Mouse (Mus musculus) heart, postnatal 0 days (tissue): ENCODE measurements at regions not wholly inside any gene's neighbourhood (a gene's known extent, or its start where the extent isn't known, plus 50 kb on each side); places are given as distances from the start of the nearest gene placed in this dataset.

ENCODE experiments used
- ATAC-seq: fragments of 200-750 bp; cut with Nextera tagmentation; 2 replicates; pipeline ENCODE4 v1.8.0; 2017; ENCODE audit warnings: low read depth, moderate number of reproducible peaks, moderate library complexity; ENCODE audit not compliant: insufficient read depth
- DNase-seq: peaks from one replicate; pipeline ENCODE4 v3.0.0-alpha.2; 2016; ENCODE audit warnings: low spot score
- H3K27ac ChIP-seq: fragments of 300-500 bp; sonication (generic); 2 replicates; pipeline ENCODE4 v1.5.1; 2014; ENCODE audit warnings: low read depth, mild to moderate bottlenecking
- H3K27me3 ChIP-seq: fragments of 300-500 bp; sonication (generic); 2 replicates; pipeline ENCODE4 v1.6.1; 2014; ENCODE audit warnings: low read length, mixed read lengths; ENCODE audit not compliant: control insufficient read depth, insufficient read depth
- H3K36me3 ChIP-seq: fragments of 300-500 bp; sonication (generic); replicated peaks from 2 replicates; pipeline ENCODE4 v1.6.1; 2014; ENCODE audit warnings: low read length, mixed read lengths; ENCODE audit not compliant: control insufficient read depth, insufficient read depth
- H3K4me1 ChIP-seq: fragments of 300-500 bp; sonication (generic); 2 replicates; pipeline ENCODE4 v1.6.1; 2014; ENCODE audit warnings: antibody characterized with exemption; ENCODE audit not compliant: control insufficient read depth, insufficient read depth
- H3K4me2 ChIP-seq: fragments of 300-500 bp; sonication (generic); 2 replicates; pipeline ENCODE4 v1.6.1; 2014; ENCODE audit warnings: low read depth, mild to moderate bottlenecking, low read length, moderate library complexity
- H3K4me3 ChIP-seq: fragments of 300-500 bp; sonication (generic); 2 replicates; pipeline ENCODE4 v1.5.1; 2014; ENCODE audit warnings: low read depth, low read length
- H3K9ac ChIP-seq: fragments of 300-500 bp; sonication (generic); replicated peaks from 2 replicates; pipeline ENCODE4 v1.6.1; 2014; ENCODE audit warnings: low read depth, low read length, mixed read lengths
- H3K9me3 ChIP-seq: fragments of 300-500 bp; sonication (generic); replicated peaks from 2 replicates; pipeline ENCODE4 v1.6.1; 2016; ENCODE audit warnings: low read length; ENCODE audit not compliant: control insufficient read depth
- CTCF ChIP-seq: IDR thresholded peaks from 2 replicates; pipeline ENCODE4 v1.5.1; 2016; ENCODE audit warnings: antibody characterized with exemption, control low read depth, low read depth
- EP300 ChIP-seq: IDR thresholded peaks from 2 replicates; pipeline ENCODE4 v1.6.1; 2016; ENCODE audit warnings: antibody characterized with exemption, low read depth
- WGBS: fragments of 180-500 bp; shearing (Covaris S2); extraction: QIAGEN DNeasy Blood & Tissue Kit; methylation state at CpG from one replicate; pipeline ENCODE4 v1.1.7; 2014; 5-methylcytosine and 5-hydroxymethylcytosine counted together

- ATAC-seq (no peak), DNase-seq (no peak)
- WGBS = 19% methylated on average over 1 of the region's 1 CpGs
- TF ChIP-seq EP300 (no peak), CTCF (no peak)
- Histone ChIP-seq H3K9ac (no peak overlapping the region), H3K27ac (no peak overlapping the region), H3K4me1 (no peaks in the 10 kb centered on the region), H3K4me2 (no peak overlapping the region), H3K27me3 (no peaks in the 10 kb centered on the region), H3K36me3 (no peaks in the 10 kb centered on the region), H3K9me3 (no peaks in the 10 kb centered on the region), H3K4me3 (no peak overlapping the region)
These were observed 110.7 kb upstream of the Oprm1 start for GRCm38 (mm10) chr10:6647576-6647975.

- ATAC-seq = no peak
- H3K4me2 ChIP-seq = no peak overlapping the region
- no peak overlapping the region for H3K4me3 ChIP-seq
- H3K9ac ChIP-seq = no peak overlapping the region
- no peak overlapping the region for H3K27ac ChIP-seq
- no peaks in the 10 kb centered on the region for H3K27me3 ChIP-seq
- TF ChIP-seq CTCF = no peak
- TF ChIP-seq EP300 = no peak
- no peaks in the 10 kb centered on the region for H3K36me3 ChIP-seq
- WGBS = 68% methylated on average over 11 of the region's 11 CpGs
- no peaks in the 10 kb centered on the region for H3K9me3 ChIP-seq
- DNase-seq = no peak
- H3K4me1 ChIP-seq = no peaks in the 10 kb centered on the region
These were observed 72.8 kb upstream of the Oprm1 start for GRCm38 (mm10) chr10:6685308-6686080.

GRCm38 (mm10) chr10:6686081-6686474, 72.2 kb upstream of the Oprm1 start:
- DNase-seq (no peak), ATAC-seq (no peak)
- TF ChIP-seq EP300 (no peak), CTCF (no peak)
- Histone ChIP-seq H3K4me3 (no peak overlapping the region), H3K9me3 (no peaks in the 10 kb centered on the region), H3K4me1 (no peaks in the 10 kb centered on the region), H3K27me3 (no peaks in the 10 kb centered on the region), H3K36me3 (no peaks in the 10 kb centered on the region), H3K4me2 (no peak overlapping the region), H3K27ac (no peak overlapping the region), H3K9ac (no peak overlapping the region)
- 82% methylated on average over 1 of the region's 1 CpGs for WGBS
